ENCODE assay signal across 1 mouse cellular context in the genomic region with DNA sequence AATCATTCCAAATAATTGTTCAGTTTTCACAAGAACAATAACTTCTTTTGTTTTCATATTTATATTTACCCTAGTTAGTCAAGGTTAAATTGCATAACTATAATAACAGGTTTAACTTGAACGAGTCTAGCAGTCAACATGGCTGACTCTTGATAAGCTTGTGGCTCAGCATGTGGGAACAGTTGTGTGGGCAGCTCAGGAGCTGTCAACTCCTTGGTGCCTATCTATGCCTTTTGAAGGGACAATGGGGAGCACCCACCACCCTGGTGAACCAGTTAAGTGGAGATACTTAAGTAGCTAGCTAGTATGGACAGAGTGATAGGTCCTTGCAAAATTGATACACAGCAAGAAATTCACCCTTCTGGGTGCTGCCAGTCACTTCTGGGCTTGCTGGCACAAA.
TF ChIP-seq lines count a peak whose summit lies in the region.

No protein-coding gene starts in this region.

TF ChIP-seq in MEL, 35 proteins besides CTCF, POLR2A, EP300 and RAD21:
- TF ChIP-seq KAT2A (conservative IDR thresholded peaks at IDR 0.05; ENCODE audit: low read depth, low read length) = no peak
- no peak for TF ChIP-seq MAZ (IDR thresholded peaks at IDR 0.05; ENCODE audit: low read depth, low read length)
- peak; percentile 13; the same call in 1 of the 2 replicates for TF ChIP-seq GATA1 (IDR thresholded peaks at IDR 0.05; ENCODE audit: low read depth, low read length)
- TF ChIP-seq MAX (IDR thresholded peaks at IDR 0.05; ENCODE audit: low read length) = peak; percentile 51
